Mouse (Mus musculus): ENCODE measurements around the gene Arl15. TPM values are rescaled to one million over a fixed set of nuclear protein-coding genes. Genes with fewer than 3 reads are reported as not detected.

Gene Arl15
- polyA plus RNA-seq, 1 experiment from 2014 or later = 10.1 TPM

DNA sequence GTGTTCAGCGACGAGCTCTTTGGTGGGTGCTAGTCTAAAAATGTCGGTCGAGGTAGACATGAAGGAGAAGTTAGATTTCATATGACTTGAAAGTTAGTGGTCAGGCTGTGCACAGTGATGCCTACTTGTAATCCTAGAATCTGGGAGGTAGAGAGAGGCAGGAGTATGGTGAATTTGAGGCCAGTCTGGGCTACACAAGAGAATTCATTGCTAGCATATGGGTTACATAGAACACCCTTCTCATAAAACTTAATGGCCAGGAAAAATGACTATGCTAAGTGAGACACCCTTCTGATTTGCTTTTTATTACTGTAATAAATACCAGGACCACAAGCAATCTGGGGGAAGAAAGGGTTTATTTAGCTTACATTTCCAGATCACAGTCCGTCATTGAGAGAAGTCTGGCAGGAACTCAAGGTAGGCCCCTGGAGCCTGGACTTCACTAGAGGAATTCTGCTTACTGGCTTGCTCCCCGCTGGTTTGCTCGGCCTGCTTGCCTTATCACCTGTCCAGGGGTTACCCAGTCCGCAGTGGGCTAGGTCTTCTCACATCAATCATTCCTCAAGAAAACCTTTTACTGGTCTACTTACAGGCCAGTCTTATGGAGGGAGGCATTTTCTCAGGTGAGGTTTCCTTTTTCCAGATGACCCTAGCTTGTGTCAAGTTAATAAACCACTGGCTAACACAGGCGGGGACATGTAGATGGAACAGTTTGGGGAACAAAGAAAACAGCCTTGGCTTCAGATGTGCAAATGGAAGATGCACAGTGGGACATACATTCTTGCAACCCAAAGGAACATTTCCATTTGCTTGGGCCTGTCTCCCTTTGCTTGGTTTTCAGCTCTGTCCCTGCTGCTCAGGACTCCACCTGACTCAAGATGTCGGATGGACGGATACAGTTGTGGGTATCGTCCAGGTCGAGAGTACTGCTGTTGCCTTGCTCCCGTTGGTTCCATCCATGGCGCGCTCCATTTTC is 44.6 kb downstream of the Arl15 start:
- H3K4me1 ChIP-seq (ENCODE audit: insufficient read depth, low read depth, low read length) = peaks cover 4% of the 10 kb centered on the region; the same call in 1 of the 2 replicates
- H3K4me2 ChIP-seq (replicated peaks; ENCODE audit: low read depth, low read length) = no peak overlapping the region
- no peak for DNase-seq (ENCODE audit: low spot score)
- no peak for ATAC-seq
- no peaks in the 10 kb centered on the region for H3K27me3 ChIP-seq (replicated peaks; ENCODE audit: insufficient read depth, low read length)
- H3K27ac ChIP-seq (ENCODE audit: low read length) = no peak overlapping the region
- H3K4me3 ChIP-seq (ENCODE audit: low read depth, low read length) = no peak overlapping the region
- TF ChIP-seq EP300 (IDR thresholded peaks at IDR 0.05) (no peak), CTCF (IDR thresholded peaks at IDR 0.05) (no peak)
- no peaks in the 10 kb centered on the region for H3K36me3 ChIP-seq (ENCODE audit: insufficient read depth, low read length)
- 94% methylated on average over 16 of the region's 16 CpGs for WGBS
- H3K9me3 ChIP-seq (ENCODE audit: low read length) = no peaks in the 10 kb centered on the region
- H3K9ac ChIP-seq (replicated peaks; ENCODE audit: low read depth) = no peak overlapping the region

DNA sequence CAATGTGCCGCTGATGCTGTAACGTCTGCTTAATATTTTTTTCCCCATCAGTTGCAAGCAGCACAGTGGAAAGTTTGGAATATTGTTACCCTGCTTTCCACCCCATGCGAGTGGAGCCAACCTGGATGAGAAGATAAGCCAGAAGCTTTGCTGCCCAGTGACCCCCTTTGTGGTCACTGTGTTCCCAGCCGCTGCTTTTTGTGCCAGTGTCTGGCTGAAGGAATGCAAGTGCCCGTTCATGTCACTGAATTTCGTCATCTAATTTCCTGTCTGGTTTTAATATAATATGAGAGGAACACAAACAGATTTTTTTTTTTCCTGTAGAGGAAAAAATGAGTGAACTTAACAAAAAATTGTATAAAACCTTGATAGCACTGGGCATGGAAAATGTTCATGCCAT is 46.1 kb downstream of the Arl15 start:
- Histone ChIP-seq H3K4me3 (ENCODE audit: low read depth, low read length) (no peak overlapping the region), H3K36me3 (ENCODE audit: insufficient read depth, low read length) (no peaks in the 10 kb centered on the region), H3K27ac (ENCODE audit: low read length) (no peak overlapping the region), H3K4me1 (ENCODE audit: insufficient read depth, low read depth, low read length) (peaks cover 4% of the 10 kb centered on the region; the same call in 1 of the 2 replicates), H3K4me2 (replicated peaks; ENCODE audit: low read depth, low read length) (no peak overlapping the region), H3K27me3 (replicated peaks; ENCODE audit: insufficient read depth, low read length) (no peaks in the 10 kb centered on the region), H3K9ac (replicated peaks; ENCODE audit: low read depth) (no peak overlapping the region), H3K9me3 (ENCODE audit: low read length) (no peaks in the 10 kb centered on the region)
- TF ChIP-seq EP300 (IDR thresholded peaks at IDR 0.05) (no peak), CTCF (IDR thresholded peaks at IDR 0.05) (no peak)
- DNase-seq (ENCODE audit: low spot score) (no peak), ATAC-seq (no peak)
- WGBS = 56% methylated on average over 6 of the region's 6 CpGs

DNA sequence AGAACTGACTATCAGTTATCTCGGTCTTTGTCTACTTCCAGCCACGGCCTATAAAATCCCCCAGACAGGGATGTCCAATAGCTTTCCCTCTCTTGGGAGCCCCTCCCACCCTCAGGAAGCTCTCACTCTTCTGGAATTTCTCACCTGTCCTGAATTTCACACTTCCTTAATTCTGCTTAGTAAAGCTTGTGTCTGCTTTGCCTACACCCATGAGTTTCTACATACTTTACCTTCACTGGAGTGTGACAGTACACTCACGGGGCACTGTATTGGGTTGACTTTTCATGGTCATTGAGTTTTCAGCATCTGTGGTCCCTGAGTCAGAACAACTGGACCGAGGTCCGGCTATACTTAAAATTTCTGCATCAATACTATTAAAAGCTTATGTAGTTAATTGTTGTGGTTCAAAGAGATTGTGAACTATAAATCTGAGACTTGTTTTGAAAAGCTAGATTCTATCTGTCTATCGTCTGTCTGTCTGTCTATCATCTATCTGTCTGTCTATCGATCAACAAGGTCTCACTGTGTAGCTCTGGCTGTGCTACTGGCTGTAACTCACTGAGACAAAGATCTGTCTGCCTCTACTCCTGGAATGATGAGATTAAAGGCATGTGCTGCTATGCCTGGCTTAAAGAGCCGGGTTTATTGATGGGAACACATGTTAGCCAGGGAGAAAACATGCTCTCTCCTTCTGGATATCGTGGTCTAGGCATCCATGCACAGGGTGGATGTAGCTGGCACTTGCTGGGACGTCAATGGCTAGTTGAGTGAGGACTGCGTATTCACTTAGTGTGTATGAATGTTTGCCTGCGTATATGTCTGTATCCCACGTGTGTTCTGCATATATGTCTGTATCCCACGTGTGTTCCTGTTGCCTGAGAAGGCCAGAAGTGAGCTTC is 48.4 kb downstream of the Arl15 start:
- DNase-seq (ENCODE audit: low spot score) (no peak), ATAC-seq (no peak)
- Histone ChIP-seq H3K9ac (replicated peaks; ENCODE audit: low read depth) (no peak overlapping the region), H3K4me1 (ENCODE audit: insufficient read depth, low read depth, low read length) (peaks cover 4% of the 10 kb centered on the region; the same call in 1 of the 2 replicates), H3K4me3 (ENCODE audit: low read depth, low read length) (no peak overlapping the region), H3K27me3 (replicated peaks; ENCODE audit: insufficient read depth, low read length) (no peaks in the 10 kb centered on the region), H3K36me3 (ENCODE audit: insufficient read depth, low read length) (no peaks in the 10 kb centered on the region), H3K4me2 (replicated peaks; ENCODE audit: low read depth, low read length) (no peak overlapping the region), H3K9me3 (ENCODE audit: low read length) (no peaks in the 10 kb centered on the region), H3K27ac (ENCODE audit: low read length) (no peak overlapping the region)
- WGBS = 88% methylated on average over 14 of the region's 14 CpGs
- no peak for TF ChIP-seq CTCF (IDR thresholded peaks at IDR 0.05)
- TF ChIP-seq EP300 (IDR thresholded peaks at IDR 0.05) = no peak

DNA sequence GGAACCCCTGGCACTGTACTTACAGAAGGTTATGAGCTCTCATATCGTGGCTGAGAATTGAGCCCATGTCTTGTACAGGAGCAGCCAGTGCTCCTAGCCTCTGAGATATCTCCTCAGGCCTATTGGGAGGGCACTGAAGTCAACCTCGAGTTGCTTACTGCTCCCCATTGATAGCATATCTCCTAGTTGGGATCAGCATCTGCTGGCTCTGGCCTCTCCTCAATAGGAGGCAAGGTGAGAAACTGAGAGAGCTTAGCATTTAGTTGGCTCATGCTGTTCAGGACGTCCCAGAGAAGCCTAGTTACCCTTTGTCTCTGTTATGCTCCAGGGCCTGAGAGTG is 49.0 kb downstream of the Arl15 start:
- H3K4me1 ChIP-seq (ENCODE audit: insufficient read depth, low read depth, low read length) = peaks cover 4% of the 10 kb centered on the region; the same call in 1 of the 2 replicates
- 66% methylated on average over 3 of the region's 3 CpGs for WGBS
- H3K27ac ChIP-seq (ENCODE audit: low read length) = no peak overlapping the region
- H3K27me3 ChIP-seq (replicated peaks; ENCODE audit: insufficient read depth, low read length) = no peaks in the 10 kb centered on the region
- ATAC-seq (no peak), DNase-seq (ENCODE audit: low spot score) (no peak)
- no peak overlapping the region for H3K4me2 ChIP-seq (replicated peaks; ENCODE audit: low read depth, low read length)
- no peak overlapping the region for H3K9ac ChIP-seq (replicated peaks; ENCODE audit: low read depth)
- H3K4me3 ChIP-seq (ENCODE audit: low read depth, low read length) = no peak overlapping the region
- H3K36me3 ChIP-seq (ENCODE audit: insufficient read depth, low read length) = no peaks in the 10 kb centered on the region
- no peaks in the 10 kb centered on the region for H3K9me3 ChIP-seq (ENCODE audit: low read length)
- TF ChIP-seq CTCF (IDR thresholded peaks at IDR 0.05) (no peak), EP300 (IDR thresholded peaks at IDR 0.05) (no peak)

DNA sequence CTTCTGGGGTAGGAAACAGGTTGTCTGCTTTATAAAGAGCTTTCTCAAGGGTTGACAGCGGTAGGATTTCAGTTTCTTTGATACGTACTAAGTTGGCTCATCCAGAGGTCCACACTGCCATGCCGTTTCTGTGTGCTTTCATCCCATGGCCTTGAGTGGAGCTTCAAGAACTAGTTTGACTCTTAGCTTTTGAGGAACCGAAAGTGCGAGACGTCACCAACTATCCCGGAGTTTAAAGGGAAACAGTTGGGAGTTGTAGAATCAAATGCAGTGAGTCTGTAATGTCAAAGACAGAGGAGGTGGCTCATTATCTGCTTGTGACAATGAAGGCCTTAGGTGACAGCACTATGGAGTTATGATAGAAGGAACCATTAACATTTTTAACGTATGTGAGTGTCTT is 49.6 kb downstream of the Arl15 start:
- Histone ChIP-seq H3K27ac (ENCODE audit: low read length) (no peak overlapping the region), H3K27me3 (replicated peaks; ENCODE audit: insufficient read depth, low read length) (no peaks in the 10 kb centered on the region), H3K9ac (replicated peaks; ENCODE audit: low read depth) (no peak overlapping the region), H3K4me2 (replicated peaks; ENCODE audit: low read depth, low read length) (no peak overlapping the region), H3K4me1 (ENCODE audit: insufficient read depth, low read depth, low read length) (peaks cover 4% of the 10 kb centered on the region; the same call in 1 of the 2 replicates), H3K4me3 (ENCODE audit: low read depth, low read length) (no peak overlapping the region), H3K36me3 (ENCODE audit: insufficient read depth, low read length) (no peaks in the 10 kb centered on the region), H3K9me3 (ENCODE audit: low read length) (no peaks in the 10 kb centered on the region)
- WGBS = 93% methylated on average over 8 of the region's 8 CpGs
- no peak for ATAC-seq
- no peak for DNase-seq (ENCODE audit: low spot score)
- TF ChIP-seq CTCF (IDR thresholded peaks at IDR 0.05) = no peak
- no peak for TF ChIP-seq EP300 (IDR thresholded peaks at IDR 0.05)

DNA sequence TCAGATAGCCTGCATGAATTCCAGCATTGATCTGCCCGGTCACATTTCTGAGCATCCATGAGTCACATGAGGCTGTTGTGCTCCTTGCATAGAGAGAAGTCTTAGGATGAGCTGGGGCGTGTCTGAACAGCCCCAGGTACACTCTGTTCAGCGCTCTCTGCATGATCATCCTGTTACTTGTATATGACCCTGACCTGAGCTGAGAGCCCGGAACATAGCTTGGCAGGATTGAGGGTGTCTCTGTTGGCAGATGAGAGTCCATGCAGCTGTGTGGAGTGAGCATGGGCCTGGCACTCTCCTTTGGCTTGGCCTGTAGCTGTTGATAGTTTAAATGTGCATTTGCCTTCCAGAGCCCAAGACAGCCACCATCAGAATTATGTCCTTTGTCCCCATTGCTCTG is 50.4 kb downstream of the Arl15 start:
- ATAC-seq (no peak; the same call in 1 of the 2 replicates), DNase-seq (ENCODE audit: low spot score) (no peak)
- Histone ChIP-seq H3K9ac (replicated peaks; ENCODE audit: low read depth) (no peak overlapping the region), H3K9me3 (ENCODE audit: low read length) (no peaks in the 10 kb centered on the region), H3K27me3 (replicated peaks; ENCODE audit: insufficient read depth, low read length) (no peaks in the 10 kb centered on the region), H3K27ac (ENCODE audit: low read length) (no peak overlapping the region), H3K4me3 (ENCODE audit: low read depth, low read length) (no peak overlapping the region), H3K4me1 (ENCODE audit: insufficient read depth, low read depth, low read length) (no peaks in the 10 kb centered on the region), H3K36me3 (ENCODE audit: insufficient read depth, low read length) (no peaks in the 10 kb centered on the region), H3K4me2 (replicated peaks; ENCODE audit: low read depth, low read length) (no peak overlapping the region)
- 88% methylated on average over 4 of the region's 4 CpGs for WGBS
- no peak for TF ChIP-seq EP300 (IDR thresholded peaks at IDR 0.05)
- no peak for TF ChIP-seq CTCF (IDR thresholded peaks at IDR 0.05)
